Mouse (Mus musculus) hindbrain, embryonic 11.5 days (tissue): Measurements from ENCODE around the gene Dedd. TPM values are rescaled to one million over a fixed set of nuclear protein-coding genes. Genes with fewer than 3 reads are reported as not detected.
"Not testable (repeated sequence)": the region's sequence is repeated elsewhere in the genome, so short reads cannot be mapped to it uniquely, and the experiment has no call there.

ENCODE experiments used
- ATAC-seq: fragments of 200-750 bp; cut with Nextera tagmentation; 2 replicates; pipeline ENCODE4 v1.8.0; 2017; ENCODE audit warnings: mild to moderate bottlenecking, moderate TSS enrichment, moderate library complexity; ENCODE audit not compliant: low FRiP score
- DNase-seq: peaks from one replicate; pipeline ENCODE4 v3.0.0-alpha.2; 2015; ENCODE audit warnings: low spot score
- H3K27ac ChIP-seq: fragments of 300-500 bp; sonication (generic); 2 replicates; pipeline ENCODE4 v1.5.1; 2014; ENCODE audit warnings: mild to moderate bottlenecking, low read depth, low read length
- H3K27me3 ChIP-seq: fragments of 300-500 bp; sonication (generic); 2 replicates; pipeline ENCODE4 v1.6.1; 2014; ENCODE audit warnings: mild to moderate bottlenecking, low read length, moderate library complexity, mixed read lengths; ENCODE audit not compliant: control insufficient read depth, insufficient read depth
- H3K36me3 ChIP-seq: fragments of 300-500 bp; sonication (generic); 2 replicates; pipeline ENCODE4 v1.6.1; 2014; ENCODE audit warnings: mild to moderate bottlenecking, low read length, moderate library complexity, mixed read lengths; ENCODE audit not compliant: control insufficient read depth, insufficient read depth
- H3K4me1 ChIP-seq: fragments of 300-500 bp; sonication (generic); replicated peaks from 2 replicates; pipeline ENCODE4 v1.6.1; 2014; ENCODE audit warnings: low read length, mixed read lengths; ENCODE audit not compliant: control insufficient read depth, insufficient read depth
- H3K4me2 ChIP-seq: fragments of 300-500 bp; sonication (generic); replicated peaks from 2 replicates; pipeline ENCODE4 v1.6.1; 2014; ENCODE audit warnings: mild to moderate bottlenecking, low read depth, low read length
- H3K4me3 ChIP-seq: fragments of 300-500 bp; sonication (generic); 2 replicates; pipeline ENCODE4 v1.5.1; 2014; ENCODE audit warnings: low read depth, low read length
- H3K9ac ChIP-seq: fragments of 300-500 bp; sonication (generic); 2 replicates; pipeline ENCODE4 v1.6.1; 2014; ENCODE audit warnings: low read depth, low read length
- H3K9me3 ChIP-seq: fragments of 300-500 bp; sonication (generic); 2 replicates; pipeline ENCODE4 v1.6.1; 2016; ENCODE audit warnings: low read length; ENCODE audit not compliant: control insufficient read depth
- WGBS: fragments of 180-500 bp; shearing (Covaris S2); extraction: QIAGEN DNeasy Blood & Tissue Kit; methylation state at CpG from one replicate; pipeline ENCODE4 v1.1.7; 2014; 5-methylcytosine and 5-hydroxymethylcytosine counted together
- polyA plus RNA-seq: library from polyadenylated mRNA; unstranded; fragments of >200 nt; fragmentation: Nextera tagmentation; extraction: Ambion mirVana; gene quantifications from 2 replicates; pipeline ENCODE4 v1.2.1, GENCODE M21; 2014

The Dedd gene
- polyA plus RNA-seq, 1 experiment from 2014 or later: 49.5 TPM

GRCm38 (mm10) chr1:171326588-171326987 lies 2.4 kb upstream of the Dedd start:
- not testable (repeated sequence) for H3K9ac ChIP-seq, H3K27me3 ChIP-seq, DNase-seq, H3K4me2 ChIP-seq, ATAC-seq, H3K9me3 ChIP-seq, H3K4me3 ChIP-seq, H3K36me3 ChIP-seq, H3K4me1 ChIP-seq, H3K27ac ChIP-seq
- 89% methylated on average over 4 of the region's 4 CpGs for WGBS

- Histone ChIP-seq H3K9me3 (no peaks in the 10 kb centered on the region), H3K9ac (peak overlapping the region; percentile 82), H3K4me3 (peak overlapping the region; percentile 76), H3K36me3 (no peaks in the 10 kb centered on the region), H3K4me1 (no peaks in the 10 kb centered on the region), H3K27me3 (no peaks in the 10 kb centered on the region), H3K4me2 (peak overlapping the region; percentile 79), H3K27ac (peak overlapping the region; percentile 94)
- peak; percentile 48 for DNase-seq
- WGBS: 42% methylated on average over 9 of the region's 9 CpGs
- ATAC-seq: no peak
Measured at GRCm38 (mm10) chr1:171328244-171328643, 701 bp upstream of the Dedd start.

- Histone ChIP-seq H3K27me3 (no peaks in the 10 kb centered on the region), H3K9me3 (no peaks in the 10 kb centered on the region), H3K4me1 (no peaks in the 10 kb centered on the region), H3K4me3 (peak overlapping the region; percentile 76), H3K4me2 (peak overlapping the region; percentile 54), H3K36me3 (no peaks in the 10 kb centered on the region), H3K9ac (peak overlapping the region; percentile 82), H3K27ac (peak overlapping the region; percentile 94)
- DNase-seq (peak; percentile 91), ATAC-seq (peak; percentile 92)
- under 1% methylated on average over 40 of the region's 61 CpGs for WGBS
Measured at GRCm38 (mm10) chr1:171329433-171330215, 679 bp downstream of the Dedd start.

- 2% methylated on average over 4 of the region's 4 CpGs for WGBS
- no peak for ATAC-seq
- Histone ChIP-seq H3K27me3 (no peaks in the 10 kb centered on the region), H3K4me1 (no peaks in the 10 kb centered on the region), H3K4me2 (peak overlapping the region; percentile 54), H3K27ac (peak overlapping the region; percentile 94), H3K9ac (peak overlapping the region; percentile 82), H3K9me3 (no peaks in the 10 kb centered on the region), H3K36me3 (no peaks in the 10 kb centered on the region), H3K4me3 (peak overlapping the region; percentile 76)
- DNase-seq: no peak
Measured at GRCm38 (mm10) chr1:171330216-171330560, 1.2 kb downstream of the Dedd start.

GRCm38 (mm10) chr1:171342262-171343207 lies 13.6 kb downstream of the Dedd start:
- Histone ChIP-seq H3K27ac (no peak overlapping the region), H3K4me1 (no peaks in the 10 kb centered on the region; the same call in 1 of the 2 replicates), H3K9me3 (no peaks in the 10 kb centered on the region), H3K9ac (no peak overlapping the region), H3K36me3 (0 out of 2 replicates have a peak, but pooled peaks cover 3% of the 10 kb centered on the region), H3K27me3 (no peaks in the 10 kb centered on the region), H3K4me2 (no peak overlapping the region), H3K4me3 (no peak overlapping the region)
- ATAC-seq (no peak), DNase-seq (no peak)
- 93% methylated on average over 16 of the region's 16 CpGs for WGBS

- H3K27me3 ChIP-seq: no peaks in the 10 kb centered on the region
- no peaks in the 10 kb centered on the region for H3K9me3 ChIP-seq
- no peak overlapping the region for H3K4me2 ChIP-seq
- DNase-seq (peak; percentile 13), ATAC-seq (no peak)
- H3K9ac ChIP-seq: no peak overlapping the region
- no peaks in the 10 kb centered on the region for H3K36me3 ChIP-seq
- 92% methylated on average over 8 of the region's 9 CpGs for WGBS
- no peak overlapping the region for H3K4me3 ChIP-seq
- no peak overlapping the region for H3K27ac ChIP-seq
- H3K4me1 ChIP-seq: no peaks in the 10 kb centered on the region; the same call in 1 of the 2 replicates
Measured at GRCm38 (mm10) chr1:171343922-171344677, 15.2 kb downstream of the Dedd start.

- Histone ChIP-seq H3K9ac (peak overlapping the region; percentile 77; the same call in 1 of the 2 replicates), H3K27ac (no peak overlapping the region), H3K4me3 (peak overlapping the region; percentile 95; the same call in 1 of the 2 replicates), H3K9me3 (no peaks in the 10 kb centered on the region), H3K4me2 (peak overlapping the region; percentile 81), H3K36me3 (no peaks in the 10 kb centered on the region), H3K4me1 (no peaks in the 10 kb centered on the region; the same call in 1 of the 2 replicates), H3K27me3 (no peaks in the 10 kb centered on the region)
- peak; percentile 13 for DNase-seq
- ATAC-seq: 0 out of 2 replicates have a peak, but pooled peaks have one; percentile 17
- WGBS: 83% methylated on average over 9 of the region's 9 CpGs
Measured at GRCm38 (mm10) chr1:171344715-171345114, 15.8 kb downstream of the Dedd start.
